Mouse (Mus musculus): ENCODE data around the gene Ppp1cc. TPM values are rescaled to one million over a fixed set of nuclear protein-coding genes. Genes with fewer than 3 reads are reported as not detected.
"Not testable (repeated sequence)": the region's sequence is repeated elsewhere in the genome, so short reads cannot be mapped to it uniquely, and the experiment has no call there.

Ppp1cc gene
- total RNA-seq, 1 experiment from 2014 or later, result 207 TPM

DNA sequence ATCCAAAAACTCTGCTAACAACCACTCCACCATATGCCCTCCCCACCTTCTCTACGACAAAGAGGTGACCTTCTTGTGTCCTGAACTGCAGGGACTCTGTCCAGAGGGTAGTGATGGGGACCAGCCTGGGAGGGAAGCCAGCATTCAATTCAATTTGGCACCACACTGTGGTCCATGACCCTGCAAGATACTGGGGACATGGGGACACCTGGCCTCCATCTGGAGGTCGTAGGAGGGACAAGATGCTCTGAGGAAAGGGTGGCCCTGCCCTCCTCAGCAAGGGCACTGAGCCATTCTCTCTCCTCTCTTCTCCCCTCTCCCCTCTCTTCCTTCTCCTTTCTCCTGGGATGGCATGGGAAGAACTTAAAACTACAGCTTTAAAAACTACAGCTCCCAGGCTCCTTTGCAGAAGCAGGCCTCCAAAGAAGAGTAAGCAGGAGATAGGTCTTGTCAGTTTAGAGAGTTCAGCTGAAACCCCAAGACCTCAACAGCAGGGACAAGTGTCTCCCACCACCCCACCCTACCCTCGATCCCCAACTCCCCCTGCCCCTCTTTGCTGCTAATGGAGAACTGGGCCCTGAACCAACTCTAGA lies 22.7 kb upstream of the Ppp1cc start:
- no peak for ATAC-seq (replicated peaks; ENCODE audit: low read depth, poor library complexity, severe bottlenecking)

GRCm38 (mm10) chr5:122136508-122137408 lies 21.3 kb upstream of the Ppp1cc start:
- ATAC-seq (replicated peaks; ENCODE audit: low read depth, poor library complexity, severe bottlenecking), result no peak

DNA sequence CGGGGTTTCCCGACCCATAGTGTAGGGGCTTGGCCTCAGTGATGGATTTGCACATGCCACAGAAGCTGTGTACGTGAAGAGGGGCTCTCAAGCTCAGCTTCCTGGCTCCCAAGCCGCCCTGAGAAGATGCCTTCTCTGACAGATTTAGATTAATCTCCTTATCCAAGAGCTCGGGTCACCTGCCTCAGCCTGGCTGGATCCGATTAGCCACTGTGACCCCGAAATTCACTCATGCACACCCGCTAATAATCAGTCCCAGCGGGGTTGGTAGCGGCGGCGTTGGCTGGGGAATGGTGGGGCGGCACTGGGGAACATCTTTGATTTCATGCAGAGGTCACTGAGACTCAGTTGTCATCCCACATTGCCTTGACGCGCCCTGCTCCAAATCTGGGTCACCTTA lies 19.2 kb upstream of the Ppp1cc start:
- ATAC-seq (replicated peaks; ENCODE audit: low read depth, poor library complexity, severe bottlenecking), result no peak

- not testable (repeated sequence) for ATAC-seq (replicated peaks; ENCODE audit: low read depth, poor library complexity, severe bottlenecking)
Measured at GRCm38 (mm10) chr5:122139771-122140170, 18.3 kb upstream of the Ppp1cc start.

GRCm38 (mm10) chr5:122140723-122141122 lies 17.4 kb upstream of the Ppp1cc start, which contains the start of gene Ccdc63:
Ccdc63 (minus strand) TSS chr5:122140823.
- ATAC-seq (replicated peaks; ENCODE audit: low read depth, poor library complexity, severe bottlenecking), result no peak

GRCm38 (mm10) chr5:122142230-122142992 lies 15.7 kb upstream of the Ppp1cc start:
- ATAC-seq (replicated peaks; ENCODE audit: low read depth, poor library complexity, severe bottlenecking), result peak; percentile 53

DNA sequence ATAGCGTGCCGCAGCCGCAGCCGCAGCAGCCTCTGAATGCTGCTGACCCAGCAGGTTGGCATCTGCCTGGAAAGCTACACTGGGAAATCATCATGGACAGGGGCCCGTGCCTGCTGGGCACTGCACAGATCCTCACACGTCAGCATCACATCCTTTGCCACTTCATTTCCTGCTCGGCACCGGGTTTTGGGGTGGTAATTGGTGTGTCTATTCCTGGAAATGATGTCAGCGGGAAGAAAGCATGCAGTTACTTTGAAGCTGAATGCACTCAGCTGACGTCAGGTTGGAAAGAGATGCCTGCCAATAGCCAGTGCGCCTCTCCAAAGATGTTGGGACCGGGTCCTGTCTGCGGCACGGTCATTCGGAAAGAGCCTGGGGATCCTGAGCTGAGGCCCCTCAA lies 14.5 kb upstream of the Ppp1cc start:
- ATAC-seq (replicated peaks; ENCODE audit: low read depth, poor library complexity, severe bottlenecking), result no peak

- no peak for ATAC-seq (replicated peaks; ENCODE audit: low read depth, poor library complexity, severe bottlenecking)
Measured at GRCm38 (mm10) chr5:122144825-122145224, 13.3 kb upstream of the Ppp1cc start.

GRCm38 (mm10) chr5:122145381-122146055 lies 12.6 kb upstream of the Ppp1cc start:
- ATAC-seq (replicated peaks; ENCODE audit: low read depth, poor library complexity, severe bottlenecking), result peak; percentile 93

DNA sequence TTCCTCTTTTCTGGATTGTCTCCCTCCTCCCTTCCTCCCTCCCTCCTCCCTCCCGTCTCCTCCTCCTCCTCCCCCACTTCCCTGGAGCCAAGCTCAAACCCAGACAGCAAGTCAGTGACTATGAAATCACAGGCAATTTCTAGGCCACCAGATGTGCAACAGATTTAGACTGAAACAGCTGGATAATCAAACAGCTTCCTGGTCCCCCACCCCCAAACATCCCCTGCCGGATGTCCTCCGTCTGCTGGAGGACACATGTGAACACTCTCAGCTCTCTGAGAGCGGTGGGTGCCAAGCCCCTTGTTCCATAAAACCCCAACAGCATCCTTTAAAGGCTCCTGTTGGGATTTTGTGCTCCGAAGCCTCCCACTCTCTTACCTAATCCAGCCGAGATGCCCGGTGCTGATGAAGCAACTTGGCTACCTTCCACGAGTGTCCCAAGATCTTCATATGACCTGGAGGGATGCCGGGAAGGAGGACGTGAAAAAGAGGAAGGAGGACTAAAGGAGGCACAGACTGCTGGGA lies 12.0 kb upstream of the Ppp1cc start:
- 0 out of 2 replicates have a peak, but pooled peaks have one; percentile 1 for ATAC-seq (replicated peaks; ENCODE audit: low read depth, poor library complexity, severe bottlenecking)

DNA sequence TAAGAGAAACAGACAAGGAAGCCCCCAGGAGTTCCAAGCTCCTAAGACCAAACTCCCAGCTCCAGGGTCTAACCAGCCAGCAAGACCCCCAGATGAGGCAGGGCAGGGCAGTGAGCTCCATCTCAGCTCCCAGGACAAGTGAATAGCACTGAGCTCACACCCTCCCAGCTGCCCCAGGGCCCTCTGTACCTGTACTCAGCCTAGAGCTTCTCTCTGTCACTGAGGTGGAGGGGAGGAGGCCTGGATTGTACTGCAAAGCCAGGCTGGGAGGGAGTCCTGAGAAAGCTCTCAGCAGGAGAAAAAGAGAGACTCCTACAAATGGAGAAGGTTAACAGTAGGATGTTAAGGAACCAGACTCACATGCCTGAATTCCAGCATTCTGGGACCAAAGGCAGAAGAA lies 11.5 kb upstream of the Ppp1cc start:
- ATAC-seq (replicated peaks; ENCODE audit: low read depth, poor library complexity, severe bottlenecking), result no peak

- no peak for ATAC-seq (replicated peaks; ENCODE audit: low read depth, poor library complexity, severe bottlenecking)
Measured at GRCm38 (mm10) chr5:122148107-122148506, 10.0 kb upstream of the Ppp1cc start.

- no peak for ATAC-seq (replicated peaks; ENCODE audit: low read depth, poor library complexity, severe bottlenecking)
Measured at GRCm38 (mm10) chr5:122149259-122149658, 8.8 kb upstream of the Ppp1cc start.

GRCm38 (mm10) chr5:122152508-122152907 lies 5.6 kb upstream of the Ppp1cc start:
- not testable (repeated sequence) for ATAC-seq (replicated peaks; ENCODE audit: low read depth, poor library complexity, severe bottlenecking)

DNA sequence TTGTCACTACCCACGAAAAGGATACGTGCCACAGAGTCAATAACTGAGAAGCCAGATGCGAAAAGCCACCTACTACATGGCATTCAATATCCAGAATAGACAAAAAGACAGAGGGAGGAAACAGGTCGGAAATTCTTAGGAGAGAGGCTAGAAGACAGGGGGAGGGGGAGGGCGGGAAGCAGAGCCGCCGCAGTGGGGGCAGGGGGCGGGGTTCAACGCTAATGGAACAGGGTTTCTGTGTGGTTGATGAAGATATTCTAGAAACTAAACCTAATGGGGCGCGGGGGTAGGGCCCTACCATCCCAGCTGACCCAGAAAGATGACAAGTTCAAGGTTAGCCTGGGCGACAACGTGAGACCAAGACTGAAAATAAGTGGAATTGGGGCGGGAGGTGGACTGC lies 4.1 kb upstream of the Ppp1cc start:
- ATAC-seq (replicated peaks; ENCODE audit: low read depth, poor library complexity, severe bottlenecking), result no peak

DNA sequence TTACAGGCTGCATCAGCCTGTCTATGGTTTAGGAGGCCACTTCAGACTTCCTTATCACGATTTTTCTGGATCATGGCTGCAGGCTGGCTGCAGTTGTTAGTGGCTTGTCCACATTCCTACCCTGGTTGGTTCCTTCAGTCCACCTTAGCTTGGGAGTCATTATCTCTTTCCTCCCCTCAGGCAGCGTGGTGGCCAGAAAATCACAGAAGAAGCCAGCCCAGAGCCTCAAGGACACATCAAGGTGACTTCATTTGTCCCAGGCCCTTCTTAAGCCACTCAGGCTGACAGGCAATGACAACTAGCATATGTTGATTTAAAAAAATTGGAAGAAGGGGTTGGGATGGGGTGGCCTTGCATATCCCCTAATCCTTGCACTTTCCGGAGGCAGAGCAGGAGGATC lies 3.3 kb upstream of the Ppp1cc start:
- no peak for ATAC-seq (replicated peaks; ENCODE audit: low read depth, poor library complexity, severe bottlenecking)

DNA sequence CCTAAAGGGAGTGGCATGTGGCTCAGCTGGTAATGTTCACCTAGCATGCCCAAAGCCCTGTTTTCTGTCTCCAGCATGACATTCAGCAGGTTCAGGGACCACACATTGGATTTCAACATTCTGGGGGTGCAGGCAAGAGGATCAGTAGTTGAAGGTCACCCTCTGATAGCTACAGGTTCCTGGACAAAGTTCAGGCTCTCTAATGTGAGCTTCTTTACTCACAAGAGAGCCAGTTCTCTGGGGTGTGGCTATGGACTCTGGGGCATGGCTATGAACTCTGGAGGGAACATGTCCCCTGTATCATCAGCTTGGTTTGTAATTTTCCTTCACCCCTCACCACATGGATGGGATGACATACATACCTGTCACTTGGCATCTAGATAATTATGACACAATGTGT lies 2.5 kb upstream of the Ppp1cc start:
- no peak for ATAC-seq (replicated peaks; ENCODE audit: low read depth, poor library complexity, severe bottlenecking)

GRCm38 (mm10) chr5:122156486-122156885 lies 1.6 kb upstream of the Ppp1cc start:
- ATAC-seq (replicated peaks; ENCODE audit: low read depth, poor library complexity, severe bottlenecking), result no peak

- ATAC-seq (replicated peaks; ENCODE audit: low read depth, poor library complexity, severe bottlenecking), result no peak
Measured at GRCm38 (mm10) chr5:122158557-122159515, 758 bp downstream of the Ppp1cc start.
